Mouse (Mus musculus) ovary, postnatal 36 days (tissue): Measurements from ENCODE around the gene Mepce.

Experiments
- DNase-seq: peaks from one replicate; pipeline ENCODE4 v3.0.0; 2022; ENCODE audit warnings: low spot score, mixed read lengths

Gene Mepce

GRCm38 (mm10) chr5:137788171-137788570, 716 bp upstream of the Mepce start:
- no peak for DNase-seq

- DNase-seq, result peak; percentile 99
Observed at GRCm38 (mm10) chr5:137786109-137786942, 1.1 kb downstream of the Mepce start.

- peak; percentile 68 for DNase-seq
Observed at GRCm38 (mm10) chr5:137785164-137786031, 2.1 kb downstream of the Mepce start.

GRCm38 (mm10) chr5:137784546-137784945, 2.9 kb downstream of the Mepce start:
- peak; percentile 18 for DNase-seq

GRCm38 (mm10) chr5:137783901-137784540, 3.4 kb downstream of the Mepce start:
- DNase-seq, result no peak

GRCm38 (mm10) chr5:137782776-137783522, 4.5 kb downstream of the Mepce start:
- no peak for DNase-seq

- no peak for DNase-seq
Observed at GRCm38 (mm10) chr5:137781661-137782060, 5.8 kb downstream of the Mepce start.

GRCm38 (mm10) chr5:137779053-137779933, 8.2 kb downstream of the Mepce start:
- DNase-seq, result peak; percentile 26

GRCm38 (mm10) chr5:137778635-137779034, 8.8 kb downstream of the Mepce start, which contains the start of gene Ppp1r35:
Ppp1r35 (plus strand) TSS chr5:137778849.
- DNase-seq, result peak; percentile 97

GRCm38 (mm10) chr5:137777267-137777845, 10.1 kb downstream of the Mepce start:
- DNase-seq, result no peak

- DNase-seq, result peak; percentile 39
Observed at GRCm38 (mm10) chr5:137776408-137776918, 11.0 kb downstream of the Mepce start.

GRCm38 (mm10) chr5:137775587-137776290, 11.7 kb downstream of the Mepce start:
- no peak for DNase-seq

- no peak for DNase-seq
Observed at GRCm38 (mm10) chr5:137772755-137773154, 14.7 kb downstream of the Mepce start.

GRCm38 (mm10) chr5:137770709-137771108, 16.7 kb downstream of the Mepce start:
- no peak for DNase-seq

GRCm38 (mm10) chr5:137768475-137768874, 19.0 kb downstream of the Mepce start:
- DNase-seq, result no peak

GRCm38 (mm10) chr5:137766270-137766669, 21.2 kb downstream of the Mepce start:
- no peak for DNase-seq

- no peak for DNase-seq
Observed at GRCm38 (mm10) chr5:137764609-137765340, 22.7 kb downstream of the Mepce start.

GRCm38 (mm10) chr5:137759971-137760412, 27.5 kb downstream of the Mepce start:
- peak; percentile 86 for DNase-seq
